Mouse (Mus musculus) small intestine, adult 2 months (tissue): Measurements from ENCODE around the gene Abt1.

Experiments
- CTCF ChIP-seq: fragments of 200-500 bp; IDR thresholded peaks from 2 replicates; pipeline ENCODE4 v1.5.1; 2012; ENCODE audit warnings: low read depth, mild to moderate bottlenecking, control low read depth, inconsistent platforms, low read length, moderate library complexity, mixed read lengths; ENCODE audit not compliant: insufficient replicate concordance, insufficient read length; ENCODE audit errors: extremely low read depth
- POLR2A ChIP-seq: fragments of 200-500 bp; IDR thresholded peaks from 2 replicates; pipeline ENCODE4 v1.6.1; 2012; ENCODE audit warnings: low read depth, mild to moderate bottlenecking, control low read depth, inconsistent platforms, low read length, moderate library complexity

GRCm38 (mm10) chr13:23430734-23431133, 7.1 kb upstream of the Abt1 start:
- TF ChIP-seq CTCF (peak; percentile 41; the same call in 1 of the 2 replicates), POLR2A (no peak)
